Mouse (Mus musculus): ENCODE measurements at regions not wholly inside any gene's neighbourhood (a gene's known extent, or its start where the extent isn't known, plus 50 kb on each side); places are given as distances from the start of the nearest gene placed in this dataset.

GRCm38 (mm10) chr7:73655787-73656423 is 84.2 kb upstream of the Fam174b start:
- TF ChIP-seq CTCF (IDR thresholded peaks at IDR 0.05; ENCODE audit: low read depth) (peak; percentile 76), EP300 (IDR thresholded peaks at IDR 0.05; ENCODE audit: low read depth) (no peak)

All from liver, postnatal 0 days (tissue).